8 mouse cellular contexts compared by ENCODE assay signal in genomic region chr2:13579991-13580390, GRCm38 (mm10). TPM values are rescaled to one million over a fixed set of nuclear protein-coding genes. Genes with fewer than 3 reads are reported as not detected.
DNase-seq lines count a peak whose midpoint lies in the region; ATAC-seq and TF ChIP-seq lines count a peak whose summit lies in the region.

No protein-coding gene starts in this region.

- no peak overlapping the region for H3K27ac ChIP-seq in hindbrain, embryonic 11.5 days (ENCODE audit: low read depth, low read length)
- no peak overlapping the region for H3K27ac ChIP-seq in hindbrain, embryonic 14.5 days
- no peak overlapping the region for H3K27ac ChIP-seq in liver, embryonic 14.5 days

- peak; percentile 47 for DNase-seq in hindbrain, embryonic 11.5 days (ENCODE audit: low spot score)
- DNase-seq in hindbrain, embryonic 14.5 days (ENCODE audit: low spot score): no peak
- DNase-seq in A20 (ENCODE audit: low read depth, low spot score): peak; percentile 39
- peak; percentile 15 for DNase-seq in MEL-GATA-1-ER (ENCODE audit: extremely low read depth, low read depth)
- DNase-seq in liver, embryonic 14.5 days (ENCODE audit: low read depth in 3 of 3, low spot score in 3 of 3): no peak
- DNase-seq in urinary bladder, adult 18-20 months (ENCODE audit: low spot score in 2 of 2): no peak
- DNase-seq in layer of hippocampus, adult 8-10 months (ENCODE audit: low spot score in 2 of 2): no peak
- no peak for DNase-seq in gastrocnemius, adult 18-20 months (ENCODE audit: low spot score)

- TF ChIP-seq CTCF in liver, embryonic 14.5 days (IDR thresholded peaks at IDR 0.05; ENCODE audit: low read depth): peak; percentile 78

- no peak overlapping the region for H3K4me2 ChIP-seq in hindbrain, embryonic 11.5 days (replicated peaks; ENCODE audit: low read depth, low read length)
- H3K4me2 ChIP-seq in hindbrain, embryonic 14.5 days (replicated peaks): no peak overlapping the region
- H3K4me2 ChIP-seq in liver, embryonic 14.5 days (ENCODE audit: low read depth): no peak overlapping the region

- ATAC-seq in hindbrain, embryonic 11.5 days (ENCODE audit: low FRiP score): no peak
- ATAC-seq in hindbrain, embryonic 14.5 days (ENCODE audit: low FRiP score): no peak
- no peak for ATAC-seq in liver, embryonic 14.5 days (ENCODE audit: insufficient read depth)

- WGBS in hindbrain, embryonic 11.5 days: 70% methylated on average over 11 of the region's 11 CpGs
- 63% methylated on average over 11 of the region's 11 CpGs for WGBS in hindbrain, embryonic 14.5 days
- WGBS in liver, embryonic 14.5 days (ENCODE audit: insufficient replicate concordance): 49% methylated on average over 11 of the region's 11 CpGs

- no peaks in the 10 kb centered on the region for H3K4me1 ChIP-seq in hindbrain, embryonic 11.5 days (replicated peaks; ENCODE audit: control insufficient read depth, insufficient read depth, low read length)
- H3K4me1 ChIP-seq in hindbrain, embryonic 14.5 days (replicated peaks; ENCODE audit: control insufficient read depth, insufficient read depth, low read length): peaks cover 3% of the 10 kb centered on the region; the same call in 1 of the 2 replicates
- peaks cover 0 to 5% of the 10 kb centered on the region in 2 experiments; a peak in 3 of 4 replicates for H3K4me1 ChIP-seq in liver, embryonic 14.5 days (replicated peaks; ENCODE audit: control insufficient read depth in 2 of 2, insufficient read depth in 2 of 2, low read length in 1 of 2)

- no peaks in the 10 kb centered on the region for H3K27me3 ChIP-seq in hindbrain, embryonic 11.5 days (ENCODE audit: control insufficient read depth, insufficient read depth, low read length)
- H3K27me3 ChIP-seq in hindbrain, embryonic 14.5 days (ENCODE audit: control insufficient read depth, insufficient read depth, low read length): no peaks in the 10 kb centered on the region
- peaks cover 13% of the 10 kb centered on the region for H3K27me3 ChIP-seq in liver, embryonic 14.5 days (ENCODE audit: control insufficient read depth, insufficient read depth, low read length)

- H3K9ac ChIP-seq in hindbrain, embryonic 11.5 days (ENCODE audit: low read depth, low read length): no peak overlapping the region
- H3K9ac ChIP-seq in hindbrain, embryonic 14.5 days: no peak overlapping the region
- H3K9ac ChIP-seq in liver, embryonic 14.5 days (replicated peaks): no peak overlapping the region

- no peak overlapping the region for H3K4me3 ChIP-seq in hindbrain, embryonic 11.5 days (ENCODE audit: low read depth, low read length)
- H3K4me3 ChIP-seq in hindbrain, embryonic 14.5 days (replicated peaks; ENCODE audit: low read length): no peak overlapping the region
- no peak overlapping the region for H3K4me3 ChIP-seq in liver, embryonic 14.5 days (ENCODE audit: insufficient read depth in 1 of 2, low read depth in 2 of 2, low read length in 2 of 2)

- peaks cover 20% of the 10 kb centered on the region for H3K36me3 ChIP-seq in hindbrain, embryonic 11.5 days (ENCODE audit: control insufficient read depth, insufficient read depth, low read length)
- peaks cover 54% of the 10 kb centered on the region for H3K36me3 ChIP-seq in hindbrain, embryonic 14.5 days (replicated peaks; ENCODE audit: control insufficient read depth, insufficient read depth)
- no peaks in the 10 kb centered on the region for H3K36me3 ChIP-seq in liver, embryonic 14.5 days (replicated peaks; ENCODE audit: control insufficient read depth, insufficient read depth, low read depth)

- no peaks in the 10 kb centered on the region for H3K9me3 ChIP-seq in hindbrain, embryonic 11.5 days (ENCODE audit: control insufficient read depth, low read length)
- H3K9me3 ChIP-seq in hindbrain, embryonic 14.5 days (ENCODE audit: control insufficient read depth, low read length): no peaks in the 10 kb centered on the region
- H3K9me3 ChIP-seq in liver, embryonic 14.5 days (ENCODE audit: control insufficient read depth, low read length): no peaks in the 10 kb centered on the region

- TF ChIP-seq EP300 in liver, embryonic 14.5 days (IDR thresholded peaks at IDR 0.05; ENCODE audit: low read depth): no peak

RNA-seq across cellular contexts. Expression of gene Vim, which starts 6.3 kb away (rescaled TPM):
- 1,373 and 1,430 TPM in 2 replicates for polyA plus RNA-seq in hindbrain, embryonic 11.5 days (2014; fragmentation: Nextera tagmentation; extraction: Ambion mirVana)
- 448 TPM in 2 replicates for polyA plus RNA-seq in hindbrain, embryonic 14.5 days (2014; fragmentation: Nextera tagmentation; extraction: Ambion mirVana)
- polyA plus RNA-seq in liver, embryonic 14.5 days (2012; rRNA removed): 59.5 and 98.0 TPM in 2 replicates
- 65.0 and 70.8 TPM in 2 replicates for polyA plus RNA-seq in liver, embryonic 14.5 days (2014; fragmentation: Nextera tagmentation; extraction: Ambion mirVana)
- total RNA-seq in layer of hippocampus, adult 8-10 months (2022): 100 to 1,000 TPM in 2 of 4 experiments, 10 to 100 TPM in 2; 51.2 to 185 (median 99.0) TPM
- total RNA-seq in gastrocnemius, adult 18-20 months (2021): 100 to 1,000 TPM; 101 to 171 TPM

RNA-seq across cellular contexts. Expression of gene Trdmt1, which starts 35.5 kb away (rescaled TPM):
- 8.7 and 9.8 TPM in 2 replicates for polyA plus RNA-seq in hindbrain, embryonic 11.5 days (2014; fragmentation: Nextera tagmentation; extraction: Ambion mirVana)
- polyA plus RNA-seq in hindbrain, embryonic 14.5 days (2014; fragmentation: Nextera tagmentation; extraction: Ambion mirVana): 8.2 and 11.7 TPM in 2 replicates
- polyA plus RNA-seq in liver, embryonic 14.5 days (2012; rRNA removed): 1.9 and 2.8 TPM in 2 replicates
- 5.4 and 5.5 TPM in 2 replicates for polyA plus RNA-seq in liver, embryonic 14.5 days (2014; fragmentation: Nextera tagmentation; extraction: Ambion mirVana)
- 1 to 10 TPM; 4.7 to 7.8 (median 5.4) TPM for total RNA-seq in layer of hippocampus, adult 8-10 months (2022)
- 1 to 10 TPM; 4.6 to 4.8 TPM for total RNA-seq in gastrocnemius, adult 18-20 months (2021)

Comparison
In these comparisons a context has a peak if more than half of its experiments do, and no peak if none do; other contexts are left out.
1. DNase-seq: peak in hindbrain, embryonic 11.5 days (single experiment), A20 (single experiment) and MEL-GATA-1-ER (single experiment); none in hindbrain, embryonic 14.5 days (single experiment), liver, embryonic 14.5 days (0 of 3), urinary bladder, adult 18-20 months (0 of 2), layer of hippocampus, adult 8-10 months (0 of 2) and gastrocnemius, adult 18-20 months (single experiment).